9 mouse cellular contexts compared by ENCODE assay signal in the genomic region with DNA sequence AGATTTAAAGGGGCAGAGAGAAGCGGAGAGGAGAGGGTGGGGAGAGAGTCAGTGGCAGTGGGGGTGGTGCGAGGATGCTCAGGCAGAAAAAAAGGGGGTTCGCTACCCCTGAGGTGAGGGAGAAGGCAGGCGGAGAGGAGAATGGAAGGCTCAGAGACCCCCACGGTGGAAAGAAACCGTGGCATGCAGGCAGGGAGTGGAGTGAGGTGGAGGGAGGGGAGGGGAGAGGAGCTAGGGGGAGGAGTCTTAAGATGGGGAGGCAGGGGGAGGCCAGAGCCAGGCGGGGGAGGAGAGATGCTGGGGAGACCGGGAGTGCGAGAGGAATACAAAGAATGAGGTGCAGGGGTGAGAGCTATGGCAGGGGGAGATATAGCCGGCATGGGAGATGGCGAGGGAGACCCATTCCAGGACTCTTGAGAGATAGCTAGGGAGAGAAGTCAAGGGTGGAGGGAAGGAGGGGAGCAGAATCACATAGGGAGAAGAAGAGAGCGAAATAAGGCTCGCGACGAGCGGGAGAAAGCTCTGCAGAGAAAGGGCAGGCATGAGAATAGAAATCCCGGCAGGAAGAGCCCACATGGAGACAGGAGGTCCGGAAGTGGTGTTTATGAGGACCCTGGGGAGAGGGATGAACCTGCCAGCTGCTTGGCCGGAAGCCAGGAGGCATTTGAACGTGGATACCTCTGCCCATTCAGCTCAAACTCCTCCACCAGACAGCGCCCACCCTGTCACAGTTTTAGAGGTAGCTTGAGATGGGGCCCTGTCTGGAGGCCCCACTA. TPM values are rescaled to one million over a fixed set of nuclear protein-coding genes. Genes with fewer than 3 reads are reported as not detected.
DNase-seq lines count a peak whose midpoint lies in the region; ATAC-seq lines count a peak whose summit lies in the region.
"Had no signal": no experiment of that assay in that cellular context is flagged by ENCODE, and none has a peak within 500 bp of the region (broad histone marks: within the 10 kb centered on the region; RNA-seq: fewer than 3 reads in every experiment).

A gene (minus strand): TSS at position 511 of the 776 bp plus-strand sequence.

- intact Hi-C loops in heart, postnatal 14 days (cut with DNase I) = loop anchor here (10.0 kb wide), 1 partner anchor 418 kb away; no protein-coding TSS in a partner anchor

- H3K4me2 ChIP-seq in heart, embryonic 11.5 days = peak within 1 kb of the TSS; percentile 100
- peak within 1 kb of the TSS; percentile 82 for H3K4me2 ChIP-seq in forebrain, embryonic 16.5 days (ENCODE audit: low read length)

- WGBS in heart, embryonic 11.5 days (ENCODE audit: insufficient replicate concordance) = 4% methylated on average over 21 of the region's 21 CpGs
- 7% methylated on average over 21 of the region's 21 CpGs for WGBS in forebrain, embryonic 16.5 days

- peak within 1 kb of the TSS; percentile 63 for H3K4me3 ChIP-seq in heart, embryonic 11.5 days (ENCODE audit: low read depth, low read length)
- H3K4me3 ChIP-seq in forebrain, embryonic 16.5 days (replicated peaks; ENCODE audit: low read length) = peak within 1 kb of the TSS; percentile 91

- H3K27ac ChIP-seq in heart, embryonic 11.5 days (ENCODE audit: low read depth, low read length) = no peak within 1 kb of the TSS
- H3K27ac ChIP-seq in forebrain, embryonic 16.5 days (ENCODE audit: low read length) = peak within 1 kb of the TSS; percentile 96

- H3K27me3 ChIP-seq in heart, embryonic 11.5 days (ENCODE audit: control insufficient read depth, insufficient read depth, low read length) = peaks cover 62% of the 10 kb centered on the region
- H3K27me3 ChIP-seq in forebrain, embryonic 16.5 days (replicated peaks; ENCODE audit: control insufficient read depth, insufficient read depth, low read length) = 0 out of 2 replicates have a peak, but pooled peaks cover 2% of the 10 kb centered on the region

- H3K36me3 ChIP-seq in heart, embryonic 11.5 days (ENCODE audit: control insufficient read depth, insufficient read depth, low read length) = no peaks in the 10 kb centered on the region
- peaks cover 3% of the 10 kb centered on the region; the same call in 1 of the 2 replicates for H3K36me3 ChIP-seq in forebrain, embryonic 16.5 days (ENCODE audit: control insufficient read depth, insufficient read depth)

- no peak for DNase-seq in heart, postnatal 14 days
- DNase-seq in brain, adult 2 months (ENCODE audit: low read depth, low spot score) = peak; percentile 97
- peak in 1 of 2 experiments; percentile 69 for DNase-seq in left cerebral cortex, adult 8-10 months (ENCODE audit: low spot score in 2 of 2)
- DNase-seq in right cerebral cortex, postnatal 10 days (ENCODE audit: low spot score in 2 of 2) = peak; percentile 86 to 90
- DNase-seq in gastrocnemius, adult 8-10 months (ENCODE audit: low spot score in 2 of 2) = no peak
- no peak for DNase-seq in spleen, postnatal 4 days (ENCODE audit: low spot score in 2 of 2)

- no peaks in the 10 kb centered on the region for H3K9me3 ChIP-seq in heart, embryonic 11.5 days (replicated peaks; ENCODE audit: control insufficient read depth, low read length)
- no peaks in the 10 kb centered on the region for H3K9me3 ChIP-seq in forebrain, embryonic 16.5 days (ENCODE audit: control insufficient read depth, low read length)

- H3K4me1 ChIP-seq in heart, embryonic 11.5 days (ENCODE audit: control insufficient read depth, insufficient read depth, low read length) = peaks cover 16% of the 10 kb centered on the region; the same call in 1 of the 2 replicates
- H3K4me1 ChIP-seq in forebrain, embryonic 16.5 days (replicated peaks; ENCODE audit: control insufficient read depth, insufficient read depth, low read length) = peaks cover 38% of the 10 kb centered on the region

- no peak within 1 kb of the TSS for H3K9ac ChIP-seq in heart, embryonic 11.5 days (ENCODE audit: low read depth, low read length)
- H3K9ac ChIP-seq in forebrain, embryonic 16.5 days (replicated peaks; ENCODE audit: low read depth, low read length) = peak within 1 kb of the TSS; percentile 86

- no peak for ATAC-seq in heart, embryonic 11.5 days (replicated peaks; ENCODE audit: insufficient number of reproducible peaks, low FRiP score, low TSS enrichment)
- ATAC-seq in forebrain, embryonic 16.5 days = peak; percentile 67

RNA-seq across cellular contexts. Expression of the gene that starts here (rescaled TPM):
- 0.31 and 0.59 TPM in 2 replicates for polyA plus RNA-seq in heart, embryonic 11.5 days (2014; fragmentation: Nextera tagmentation; extraction: Ambion mirVana)
- under 1 TPM; 0.10 to 0.36 TPM for total RNA-seq in heart, postnatal 14 days (2021)
- 33.6 and 45.1 TPM in 2 replicates for polyA plus RNA-seq in forebrain, embryonic 16.5 days (2015; fragmentation: Nextera tagmentation; extraction: Ambion mirVana)
- total RNA-seq in left cerebral cortex, adult 8-10 months (2022) = 100 to 1,000 TPM; 289 to 301 (median 292) TPM
- total RNA-seq in gastrocnemius, adult 8-10 months (2022) = under 1 TPM in 2 of 4 experiments, not detected in 2; 0.08 to 0.19 TPM
- total RNA-seq: CH12.LX had no signal

Comparison
In these comparisons a context has a peak if more than half of its experiments do, and no peak if none do; other contexts are left out.
1. RNA of the gene that starts here (total RNA-seq): 289 to 301 TPM in left cerebral cortex, adult 8-10 months; 0.10 to 0.36 TPM in heart, postnatal 14 days and 0.08 to 0.19 TPM in gastrocnemius, adult 8-10 months; every median in the first group is over 100 times any median in the second.
2. RNA of the gene that starts here (polyA plus RNA-seq): 33.6 to 45.1 TPM in forebrain, embryonic 16.5 days; 0.31 to 0.59 TPM in heart, embryonic 11.5 days; every median in the first group is over 10 times any median in the second.
3. DNase-seq: peak in brain, adult 2 months (single experiment) and right cerebral cortex, postnatal 10 days (2 of 2); none in heart, postnatal 14 days (0 of 2), gastrocnemius, adult 8-10 months (0 of 2) and spleen, postnatal 4 days (0 of 2).